Mouse (Mus musculus) liver, postnatal 0 days (tissue): ENCODE measurements at regions not wholly inside any gene's neighbourhood (a gene's known extent, or its start where the extent isn't known, plus 50 kb on each side); places are given as distances from the start of the nearest gene placed in this dataset.

ENCODE experiments used
- CTCF ChIP-seq: sonication (generic); IDR thresholded peaks from 2 replicates; pipeline ENCODE4 v1.5.1; 2016; ENCODE audit warnings: antibody characterized with exemption, low read depth
- EP300 ChIP-seq: IDR thresholded peaks from 2 replicates; pipeline ENCODE4 v1.6.1; 2016; ENCODE audit warnings: antibody characterized with exemption, low read depth, mild to moderate bottlenecking

DNA sequence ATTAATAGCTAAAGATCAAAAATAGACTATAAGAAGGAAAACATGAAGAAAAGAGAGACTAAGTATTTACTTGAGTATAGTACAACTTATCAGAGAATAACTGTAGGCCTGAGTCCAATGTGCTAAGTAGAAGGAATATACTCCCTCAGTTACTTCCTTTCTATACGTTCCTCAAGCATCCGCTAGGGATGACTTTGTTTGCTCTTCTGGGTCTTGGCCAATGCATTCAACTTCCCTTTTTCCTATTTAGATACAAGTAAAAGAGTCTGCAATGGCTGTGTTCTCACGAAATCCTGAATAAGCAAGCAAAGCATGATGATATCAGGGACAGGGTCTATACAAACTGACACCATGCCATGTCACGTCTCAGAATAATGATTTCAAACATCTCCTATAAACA is 135.3 kb upstream of the Klf6 start:
- TF ChIP-seq CTCF: no peak
- no peak for TF ChIP-seq EP300
